Mouse (Mus musculus) heart, embryonic 11.5 days (tissue): ENCODE measurements around the gene Gm21987. TPM values are rescaled to one million over a fixed set of nuclear protein-coding genes. Genes with fewer than 3 reads are reported as not detected.
A peak's percentile ranks its signal among the peaks of the same experiment; 100 is the strongest.

Source experiments
- ATAC-seq: fragments of 200-750 bp; cut with Nextera tagmentation; replicated peaks from 2 replicates; pipeline ENCODE4 v1.8.0; 2017; ENCODE audit warnings: moderate library complexity; ENCODE audit not compliant: insufficient number of reproducible peaks, low FRiP score, low TSS enrichment
- H3K27ac ChIP-seq: fragments of 300-500 bp; sonication (generic); 2 replicates; pipeline ENCODE4 v1.5.1; 2014; ENCODE audit warnings: mild to moderate bottlenecking, low read depth, low read length
- H3K27me3 ChIP-seq: fragments of 300-500 bp; sonication (generic); 2 replicates; pipeline ENCODE4 v1.6.1; 2014; ENCODE audit warnings: mild to moderate bottlenecking, low read length, mixed read lengths; ENCODE audit not compliant: control insufficient read depth, insufficient read depth
- H3K36me3 ChIP-seq: fragments of 300-500 bp; sonication (generic); 2 replicates; pipeline ENCODE4 v1.6.1; 2014; ENCODE audit warnings: mild to moderate bottlenecking, low read length, moderate library complexity, mixed read lengths; ENCODE audit not compliant: control insufficient read depth, insufficient read depth
- H3K4me1 ChIP-seq: fragments of 300-500 bp; sonication (generic); 2 replicates; pipeline ENCODE4 v1.6.1; 2014; ENCODE audit warnings: low read length; ENCODE audit not compliant: control insufficient read depth, insufficient read depth
- H3K4me2 ChIP-seq: fragments of 300-500 bp; sonication (generic); 2 replicates; pipeline ENCODE4 v1.6.1; 2014; ENCODE audit warnings: mild to moderate bottlenecking, moderate library complexity
- H3K4me3 ChIP-seq: fragments of 300-500 bp; sonication (generic); 2 replicates; pipeline ENCODE4 v1.5.1; 2014; ENCODE audit warnings: low read depth, low read length
- H3K9ac ChIP-seq: fragments of 300-500 bp; sonication (generic); 2 replicates; pipeline ENCODE4 v1.6.1; 2014; ENCODE audit warnings: mild to moderate bottlenecking, low read depth, low read length, moderate library complexity
- H3K9me3 ChIP-seq: fragments of 300-500 bp; sonication (generic); replicated peaks from 2 replicates; pipeline ENCODE4 v1.6.1; 2016; ENCODE audit warnings: low read length; ENCODE audit not compliant: control insufficient read depth
- WGBS: fragments of 180-500 bp; shearing (Covaris S2); extraction: QIAGEN DNeasy Blood & Tissue Kit; methylation state at CpG from one replicate; pipeline ENCODE4 v1.1.7; 2014; ENCODE audit not compliant: insufficient replicate concordance; 5-methylcytosine and 5-hydroxymethylcytosine counted together
- polyA plus RNA-seq: library from polyadenylated mRNA; unstranded; fragments of >200 nt; fragmentation: Nextera tagmentation; extraction: Ambion mirVana; gene quantifications from 2 replicates; pipeline ENCODE4 v1.2.1, GENCODE M21; 2014

Gm21987 gene
- polyA plus RNA-seq, result 2.4 and 3.4 TPM in 2 replicates

DNA sequence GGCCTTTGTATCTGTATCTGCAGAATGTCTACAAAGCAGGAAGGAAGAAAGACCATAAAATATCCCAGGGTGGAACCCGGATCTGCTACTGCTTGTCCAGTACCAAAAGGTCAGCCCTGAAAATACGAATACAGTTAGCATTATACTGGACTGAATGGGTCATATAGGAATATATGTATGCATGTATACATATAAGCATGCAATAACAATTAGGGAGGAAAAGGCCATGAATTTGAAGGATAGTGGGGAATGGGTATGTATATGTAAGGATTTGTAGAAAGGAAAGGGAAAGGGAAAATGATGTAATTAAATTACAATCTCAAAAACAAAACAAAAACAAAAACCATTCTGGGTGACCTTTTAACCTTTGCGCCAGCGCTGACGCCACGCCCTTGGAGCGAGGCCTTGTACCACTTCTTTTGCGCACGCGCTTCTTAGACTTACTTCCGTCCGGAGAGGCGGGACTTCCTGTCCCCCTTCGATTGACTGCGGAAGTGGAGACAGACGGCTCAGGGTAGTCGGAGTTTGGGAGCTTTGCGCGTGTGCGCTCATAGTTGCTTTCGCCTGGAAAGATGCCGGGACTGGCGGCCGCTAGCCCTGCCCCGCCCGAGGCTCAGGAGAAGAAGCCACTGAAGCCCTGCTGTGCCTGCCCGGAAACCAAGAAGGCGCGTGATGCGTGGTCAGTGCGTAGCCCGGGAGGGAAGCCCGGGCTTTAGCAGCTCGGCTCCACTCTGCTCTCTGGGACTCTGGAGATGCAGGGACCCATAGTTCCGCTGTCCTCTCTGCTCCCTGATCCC is at the start of gene Gm21987, which contains the start of gene Cox17:
TSS of gene Gm21987 (plus strand) at position 512 of the 797 bp plus-strand sequence.
TSS of gene Cox17 (plus strand) at position 463 of the 797 bp plus-strand sequence.
- ATAC-seq, result peak; percentile 88
- peak within 1 kb of the TSS; percentile 75 for H3K4me2 ChIP-seq
- H3K9me3 ChIP-seq, result no peaks in the 10 kb centered on the region
- peak within 1 kb of the TSS; percentile 89 for H3K4me3 ChIP-seq
- H3K27me3 ChIP-seq, result no peaks in the 10 kb centered on the region
- no peaks in the 10 kb centered on the region; the same call in 1 of the 2 replicates for H3K36me3 ChIP-seq
- peak within 1 kb of the TSS; percentile 96 for H3K9ac ChIP-seq
- peak within 1 kb of the TSS; percentile 97 for H3K27ac ChIP-seq
- 2% methylated on average over 35 of the region's 35 CpGs for WGBS
- H3K4me1 ChIP-seq, result peaks cover 16% of the 10 kb centered on the region

DNA sequence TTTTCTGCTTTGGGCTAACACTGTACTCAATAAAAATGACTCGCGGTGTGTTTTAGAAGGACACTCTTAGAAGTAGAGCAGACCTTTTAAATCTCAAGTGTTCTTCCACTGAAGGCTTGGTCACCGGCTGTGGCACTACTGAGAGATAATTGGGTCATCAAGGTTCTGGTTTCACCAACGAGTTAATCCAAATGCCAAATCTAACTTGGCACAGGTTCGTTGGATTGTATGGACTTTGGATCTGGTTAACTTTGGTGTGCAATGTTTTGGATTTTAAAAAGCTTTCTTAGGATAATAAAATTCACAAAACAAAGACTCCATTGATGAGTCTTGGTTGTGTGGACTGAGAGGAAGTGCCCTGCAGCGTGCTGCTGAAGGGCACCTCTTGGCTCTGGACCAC is 48.4 kb upstream of the Gm21987 start:
- Histone ChIP-seq H3K27me3 (no peaks in the 10 kb centered on the region), H3K27ac (no peak overlapping the region), H3K4me1 (no peaks in the 10 kb centered on the region), H3K9me3 (no peaks in the 10 kb centered on the region), H3K9ac (no peak overlapping the region), H3K36me3 (no peaks in the 10 kb centered on the region), H3K4me2 (no peak overlapping the region), H3K4me3 (no peak overlapping the region)
- no peak for ATAC-seq
- 78% methylated on average over 6 of the region's 6 CpGs for WGBS

DNA sequence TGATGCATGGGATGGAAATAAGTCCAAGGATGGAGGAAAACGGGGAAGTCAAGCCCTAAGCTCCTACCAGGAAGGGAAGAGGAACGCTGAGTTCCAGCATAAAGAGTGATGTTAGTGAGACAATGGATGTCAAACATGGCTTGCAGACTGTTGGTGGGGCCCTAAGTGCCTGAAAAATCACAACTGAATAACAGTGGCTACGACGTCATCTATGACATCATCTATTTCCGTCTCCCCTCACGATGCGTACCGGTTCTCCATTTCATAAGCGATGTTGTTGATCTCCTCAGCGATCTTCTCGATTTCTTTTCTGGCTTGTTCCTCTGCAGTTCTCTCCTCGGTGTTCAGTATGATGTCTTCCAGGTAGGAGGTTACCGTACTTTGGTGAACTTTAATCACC is 44.5 kb upstream of the Gm21987 start:
- Histone ChIP-seq H3K4me1 (no peaks in the 10 kb centered on the region), H3K36me3 (no peaks in the 10 kb centered on the region), H3K9me3 (no peaks in the 10 kb centered on the region), H3K4me3 (no peak overlapping the region), H3K27ac (no peak overlapping the region), H3K9ac (no peak overlapping the region), H3K4me2 (no peak overlapping the region), H3K27me3 (no peaks in the 10 kb centered on the region)
- 86% methylated on average over 13 of the region's 13 CpGs for WGBS
- no peak for ATAC-seq

DNA sequence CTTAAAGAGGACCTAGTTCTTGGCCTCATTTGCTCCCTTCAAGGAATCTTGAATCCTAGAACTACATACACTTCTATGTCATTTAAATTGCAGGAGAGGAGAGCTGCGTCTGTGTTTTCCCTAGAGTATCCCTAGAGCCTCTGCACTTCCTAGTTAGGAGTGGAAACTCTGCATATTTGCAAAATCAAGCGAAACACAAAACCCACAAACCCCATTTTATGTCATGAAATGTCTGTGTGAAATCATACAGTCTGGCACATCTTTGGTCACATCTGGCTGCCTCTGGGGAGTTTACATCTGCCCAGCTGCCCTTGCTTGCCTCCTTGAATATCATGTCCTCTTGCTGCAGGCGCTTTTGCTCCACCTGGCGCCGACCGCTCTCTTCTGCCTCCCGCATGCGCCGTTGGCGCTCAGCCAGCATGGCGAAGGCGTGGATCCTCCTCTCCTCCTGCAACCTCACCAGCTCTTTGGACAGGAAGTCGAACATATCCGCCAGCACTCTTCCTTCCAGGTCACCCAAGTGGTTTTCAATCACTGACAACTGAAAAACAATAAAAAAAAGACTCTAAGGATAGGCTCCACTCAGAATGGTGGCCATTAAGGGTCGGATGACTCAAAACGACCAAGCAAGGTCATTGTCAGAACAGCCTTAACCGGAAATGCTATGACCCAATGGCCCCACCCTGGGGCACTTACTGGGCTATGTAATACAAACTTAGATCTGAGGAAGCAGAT is 42.2 kb upstream of the Gm21987 start:
- ATAC-seq, result no peak
- no peaks in the 10 kb centered on the region for H3K9me3 ChIP-seq
- no peaks in the 10 kb centered on the region for H3K4me1 ChIP-seq
- no peak overlapping the region; the same call in 1 of the 2 replicates for H3K4me2 ChIP-seq
- H3K27ac ChIP-seq, result no peak overlapping the region
- H3K4me3 ChIP-seq, result no peak overlapping the region
- H3K27me3 ChIP-seq, result no peaks in the 10 kb centered on the region
- no peak overlapping the region for H3K9ac ChIP-seq
- WGBS, result 70% methylated on average over 17 of the region's 17 CpGs
- H3K36me3 ChIP-seq, result no peaks in the 10 kb centered on the region

DNA sequence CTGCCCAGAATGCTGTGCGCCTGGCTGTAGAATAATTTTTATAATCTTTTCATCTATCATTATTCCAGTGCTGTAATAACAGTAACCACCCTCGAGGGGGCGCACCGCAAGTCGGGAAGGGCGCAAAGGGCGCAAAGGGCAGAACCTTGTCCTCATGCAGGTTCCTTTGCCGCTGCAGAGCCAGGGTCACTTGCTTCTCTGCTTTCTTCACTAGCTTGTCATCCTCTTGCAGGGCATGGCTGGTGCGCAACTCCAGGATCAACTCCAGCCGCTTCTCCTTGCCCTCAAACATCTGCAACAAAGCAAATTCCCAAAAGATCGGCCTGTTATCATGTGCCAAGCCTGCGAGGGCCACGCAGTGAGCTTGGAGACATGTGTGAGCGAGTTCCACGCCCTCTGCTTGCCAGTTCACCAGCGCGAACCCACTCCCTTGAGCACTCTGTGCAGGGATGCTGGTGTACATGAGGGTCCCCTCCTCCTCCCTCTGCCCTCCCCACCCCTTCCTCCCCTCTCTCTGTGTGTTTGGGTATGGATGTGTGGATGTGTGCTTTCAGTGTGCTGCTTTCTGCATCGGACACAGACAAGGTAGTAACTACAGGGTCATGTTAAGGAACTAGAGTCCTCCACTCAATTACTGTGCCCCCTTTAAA is 40.1 kb upstream of the Gm21987 start:
- H3K4me1 ChIP-seq, result no peaks in the 10 kb centered on the region
- no peak overlapping the region for H3K4me3 ChIP-seq
- no peaks in the 10 kb centered on the region for H3K9me3 ChIP-seq
- no peak overlapping the region for H3K27ac ChIP-seq
- WGBS, result 45% methylated on average over 18 of the region's 18 CpGs
- no peak overlapping the region for H3K9ac ChIP-seq
- H3K4me2 ChIP-seq, result no peak overlapping the region
- no peak for ATAC-seq
- no peaks in the 10 kb centered on the region for H3K36me3 ChIP-seq
- no peaks in the 10 kb centered on the region for H3K27me3 ChIP-seq

DNA sequence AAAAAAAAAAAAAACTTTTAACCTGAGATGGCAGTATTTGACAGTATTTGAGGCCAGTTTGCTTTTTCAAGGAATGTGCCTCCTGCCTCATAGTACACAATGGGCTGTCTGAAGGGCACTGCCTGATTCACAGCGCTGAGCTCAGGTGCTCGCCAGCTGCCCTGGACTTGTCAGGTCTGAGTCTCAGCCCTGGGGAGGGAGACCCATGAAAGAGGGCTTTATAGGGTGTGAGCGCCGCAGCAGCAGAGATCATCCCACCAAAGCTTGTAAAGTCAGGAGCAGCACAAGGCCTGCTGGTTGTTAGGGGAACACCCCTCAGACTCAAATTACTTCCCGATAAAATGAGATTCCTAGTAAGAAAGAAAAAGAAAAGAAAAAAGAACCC is 39.6 kb upstream of the Gm21987 start:
- no peak overlapping the region for H3K9ac ChIP-seq
- no peaks in the 10 kb centered on the region for H3K36me3 ChIP-seq
- ATAC-seq, result no peak
- H3K27ac ChIP-seq, result no peak overlapping the region
- H3K27me3 ChIP-seq, result no peaks in the 10 kb centered on the region
- no peaks in the 10 kb centered on the region for H3K4me1 ChIP-seq
- H3K9me3 ChIP-seq, result no peaks in the 10 kb centered on the region
- no peak overlapping the region for H3K4me2 ChIP-seq
- H3K4me3 ChIP-seq, result no peak overlapping the region
- WGBS, result 62% methylated on average over 5 of the region's 5 CpGs

DNA sequence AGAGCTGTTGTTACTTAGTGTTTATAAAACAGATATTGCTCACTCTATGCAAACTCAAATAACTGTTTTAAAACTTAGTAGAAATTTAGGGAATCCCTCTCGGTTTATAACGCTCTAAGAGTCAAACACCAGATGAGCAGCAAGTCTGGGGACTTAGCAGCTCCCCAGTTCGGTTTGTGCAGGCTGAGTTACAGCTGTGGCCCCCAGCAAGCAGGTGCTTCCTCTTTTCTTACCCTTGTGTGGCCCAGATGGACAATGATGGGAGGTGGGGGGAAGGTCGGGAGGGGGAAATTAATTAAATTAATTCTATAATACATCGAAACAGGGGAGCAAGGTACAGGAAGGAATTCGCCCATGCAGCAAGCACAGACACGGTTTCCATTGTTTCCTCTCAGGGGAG is 39.2 kb upstream of the Gm21987 start:
- 71% methylated on average over 7 of the region's 7 CpGs for WGBS
- Histone ChIP-seq H3K9me3 (no peaks in the 10 kb centered on the region), H3K4me1 (no peaks in the 10 kb centered on the region), H3K36me3 (no peaks in the 10 kb centered on the region), H3K9ac (no peak overlapping the region), H3K27ac (no peak overlapping the region), H3K4me3 (no peak overlapping the region), H3K4me2 (no peak overlapping the region), H3K27me3 (no peaks in the 10 kb centered on the region)
- ATAC-seq, result no peak

DNA sequence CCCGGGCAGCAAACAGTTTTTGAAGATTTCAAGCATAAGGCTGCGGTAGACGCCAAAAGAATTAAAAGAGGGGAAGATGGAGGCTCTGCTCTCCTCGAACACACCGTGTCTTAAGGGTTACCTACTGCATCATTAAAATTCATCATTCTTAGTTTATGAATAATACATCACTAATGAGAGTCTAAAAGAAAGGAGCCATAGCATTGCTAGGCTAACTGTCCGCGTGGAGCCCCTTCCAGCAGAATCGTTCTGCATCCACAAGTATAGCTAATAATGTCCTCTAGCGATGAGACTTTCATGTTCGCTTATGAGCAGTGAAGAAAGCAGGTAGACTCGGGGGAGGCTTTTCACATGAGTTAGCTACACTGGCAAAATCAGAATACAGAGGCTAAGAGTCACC is 38.6 kb upstream of the Gm21987 start:
- no peaks in the 10 kb centered on the region for H3K9me3 ChIP-seq
- H3K4me2 ChIP-seq, result no peak overlapping the region
- no peaks in the 10 kb centered on the region for H3K27me3 ChIP-seq
- ATAC-seq, result no peak
- H3K9ac ChIP-seq, result no peak overlapping the region
- no peaks in the 10 kb centered on the region for H3K36me3 ChIP-seq
- no peak overlapping the region for H3K27ac ChIP-seq
- WGBS, result 85% methylated on average over 11 of the region's 11 CpGs
- H3K4me3 ChIP-seq, result no peak overlapping the region
- no peaks in the 10 kb centered on the region for H3K4me1 ChIP-seq
